Comparison of ENCODE assay signal across 8 mouse cellular contexts in the genomic region with DNA sequence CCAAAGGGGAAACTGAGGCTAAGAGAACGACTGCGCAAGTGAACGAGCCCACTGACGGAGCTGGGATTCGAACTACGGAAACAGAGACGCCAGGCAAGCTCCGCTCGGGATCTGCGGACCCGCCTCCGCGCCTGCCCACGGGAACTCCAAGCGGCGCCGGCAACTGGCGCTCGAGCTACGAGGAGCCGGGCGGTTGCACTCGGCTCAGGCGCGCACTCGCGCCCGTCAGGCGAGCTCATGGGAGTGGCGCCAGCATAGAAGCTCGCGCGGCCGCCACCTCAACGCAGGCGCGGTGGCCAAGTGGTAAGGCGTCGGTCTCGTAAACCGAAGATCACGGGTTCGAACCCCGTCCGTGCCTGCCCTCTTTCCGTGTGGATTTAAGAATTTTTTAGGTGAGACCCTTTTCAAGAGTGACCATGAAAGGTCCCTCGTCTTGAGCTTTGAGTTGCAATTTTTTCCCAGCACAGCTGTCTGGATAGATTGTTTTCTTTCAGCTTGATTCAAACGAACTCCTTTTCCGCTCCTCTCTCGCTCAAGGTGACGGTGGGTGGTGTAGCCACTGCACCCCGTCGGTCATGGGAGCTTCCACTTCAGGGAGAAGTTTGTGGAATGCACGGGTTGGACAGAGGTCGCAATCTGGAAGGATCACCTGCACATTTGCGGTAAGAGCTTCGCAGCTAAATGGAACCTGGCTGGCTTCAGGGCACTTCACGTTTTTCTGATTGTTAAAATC.
DNase-seq lines count a peak whose midpoint lies in the region; ATAC-seq lines count a peak whose summit lies in the region.

No protein-coding gene starts in this region.

- H3K27ac ChIP-seq in hindbrain, embryonic 14.5 days, result peak overlapping the region; percentile 40; the same call in 1 of the 2 replicates

- H3K27me3 ChIP-seq in hindbrain, embryonic 14.5 days (ENCODE audit: control insufficient read depth, insufficient read depth, low read length), result no peaks in the 10 kb centered on the region

- H3K4me1 ChIP-seq in hindbrain, embryonic 14.5 days (replicated peaks; ENCODE audit: control insufficient read depth, insufficient read depth, low read length), result peaks cover 5% of the 10 kb centered on the region; the same call in 1 of the 2 replicates

- DNase-seq in T-cell, adult 2 months (ENCODE audit: low spot score), result peak; percentile 98
- peak; percentile 99 for DNase-seq in cerebellum, postnatal 25 days
- peak; percentile 99 to 100 for DNase-seq in frontal cortex, postnatal 25 days (ENCODE audit: low spot score in 2 of 2)
- peak; percentile 100 for DNase-seq in hindbrain, embryonic 14.5 days (ENCODE audit: low spot score)
- peak; percentile 99 to 100 for DNase-seq in layer of hippocampus, postnatal 25 days (ENCODE audit: extremely low spot score in 1 of 2, low spot score in 1 of 2)
- DNase-seq in lung, postnatal 14 days, result peak; percentile 98
- peak; percentile 98 for DNase-seq in ovary, postnatal 36 days (ENCODE audit: low spot score)
- DNase-seq in thymus, postnatal 14 days, result peak; percentile 97

- H3K4me3 ChIP-seq in hindbrain, embryonic 14.5 days (replicated peaks; ENCODE audit: low read length), result peak overlapping the region; percentile 54

- no peaks in the 10 kb centered on the region for H3K9me3 ChIP-seq in hindbrain, embryonic 14.5 days (ENCODE audit: control insufficient read depth, low read length)

- peak; percentile 96 for ATAC-seq in hindbrain, embryonic 14.5 days (ENCODE audit: low FRiP score)

- peak overlapping the region; percentile 56 for H3K9ac ChIP-seq in hindbrain, embryonic 14.5 days

- peak overlapping the region; percentile 68 for H3K4me2 ChIP-seq in hindbrain, embryonic 14.5 days (replicated peaks)

- no peaks in the 10 kb centered on the region for H3K36me3 ChIP-seq in hindbrain, embryonic 14.5 days (replicated peaks; ENCODE audit: control insufficient read depth, insufficient read depth)

- WGBS in hindbrain, embryonic 14.5 days, result 1% methylated on average over 58 of the region's 58 CpGs

Comparison
In these comparisons a context has a peak if more than half of its experiments do, and no peak if none do; other contexts are left out.
1. Peak in every context shown above with its lines: DNase-seq, ATAC-seq, H3K4me3 ChIP-seq and H3K27ac ChIP-seq.